Mouse (Mus musculus) left cerebral cortex, postnatal 4 days (tissue): ENCODE results near the gene Trappc10. TPM values are rescaled to one million over a fixed set of nuclear protein-coding genes. Genes with fewer than 3 reads are reported as not detected.

Experiments
- DNase-seq: peaks from one replicate; pipeline ENCODE4 v3.0.0-alpha.2; 2022
- intact Hi-C: fragments of 180-260 bp; cut with DNase I; formaldehyde crosslinking; loops from one replicate; pipeline ENCODE4 v1.15.1; 2025
- total RNA-seq, 2 experiments: library from RNA; stranded (reverse); gene quantifications; 2 replicates each; pipeline ENCODE4 v1.2.3; 2021

Gene Trappc10
- 10 to 100 TPM; 85.8 to 86.5 TPM for total RNA-seq

DNA sequence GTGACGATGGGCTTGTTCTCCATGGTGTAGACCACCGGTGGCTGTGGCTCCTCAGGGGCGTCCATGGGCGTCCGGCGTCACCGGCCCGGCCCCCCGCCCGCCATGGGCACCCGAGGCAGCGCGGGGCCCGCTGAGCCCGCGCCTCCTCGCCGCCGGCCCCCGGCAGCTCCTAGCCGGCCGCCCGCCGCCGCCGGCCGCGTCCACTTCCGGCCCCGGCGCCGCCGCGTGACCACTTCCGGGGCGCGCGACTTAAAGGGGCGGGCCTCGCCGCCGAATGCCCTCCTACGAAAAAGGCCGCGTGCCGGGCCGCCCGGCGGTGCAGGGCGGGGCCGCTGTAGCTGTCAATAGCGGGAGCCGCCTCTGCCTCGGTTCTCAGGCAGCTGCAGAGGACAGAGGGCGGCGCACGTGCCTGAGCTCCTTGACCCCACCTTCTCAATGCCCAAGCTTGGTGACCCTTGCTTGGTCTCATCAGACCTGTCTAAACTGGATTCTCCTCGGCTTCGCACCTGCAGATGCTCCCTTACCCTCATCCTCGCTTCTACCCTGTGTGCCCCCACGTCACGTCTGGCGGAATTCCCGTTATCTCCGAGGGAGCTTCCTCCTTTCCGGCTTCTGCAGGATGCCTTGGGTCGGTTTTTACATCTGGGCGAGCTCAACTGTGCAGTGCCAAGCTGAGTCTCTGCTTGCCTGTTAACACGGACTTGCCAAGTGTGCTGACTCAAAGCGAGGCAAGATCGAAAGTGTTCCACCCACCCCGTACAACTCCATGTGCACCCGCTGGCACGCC is at the start of gene Trappc10:
Gene Trappc10 (minus strand): TSS at position 204 of the 787 bp plus-strand sequence.
- intact Hi-C loops = no loop called here
- peak; percentile 84 for DNase-seq

DNA sequence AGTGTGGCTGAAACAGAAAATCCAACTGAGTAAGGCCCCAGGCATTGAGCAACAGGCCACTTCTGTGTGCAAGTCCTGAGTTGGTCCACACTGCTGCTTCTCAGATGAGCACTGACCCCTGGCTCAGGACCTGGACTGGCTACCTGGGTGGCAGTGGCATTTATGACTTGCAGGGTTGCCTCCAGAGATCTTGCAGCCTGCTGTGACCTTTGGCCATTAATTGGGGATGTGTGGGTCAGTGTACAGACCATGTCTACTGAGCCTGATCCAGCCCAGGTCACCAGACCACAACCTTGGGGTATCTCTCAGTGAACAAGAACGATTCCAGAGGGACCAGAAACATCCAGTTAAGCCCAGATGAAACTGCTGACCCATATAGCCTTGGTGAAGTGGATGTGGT is 49.1 kb upstream of the Trappc10 start:
- intact Hi-C loops = no loop called here
- DNase-seq = no peak

DNA sequence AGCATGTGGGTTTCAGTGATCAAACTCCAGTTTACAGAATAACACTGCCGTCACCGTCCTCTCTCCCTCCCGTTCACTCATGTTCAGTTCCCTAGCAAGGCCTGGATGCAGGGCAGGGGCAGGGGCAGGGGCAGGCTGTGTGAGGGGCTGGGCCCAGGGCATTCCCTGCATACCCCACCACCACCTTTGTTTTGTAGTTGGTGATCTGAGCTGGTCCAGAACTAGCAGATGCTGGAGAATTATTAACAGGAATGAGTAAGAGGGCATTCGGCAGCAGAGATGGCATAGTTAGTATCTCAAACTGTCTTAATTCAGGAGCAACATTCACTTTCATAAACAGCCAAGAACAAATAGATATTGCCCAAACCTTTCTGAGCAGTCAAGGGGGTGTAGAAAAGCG is 47.9 kb upstream of the Trappc10 start:
- intact Hi-C loops = no loop called here
- no peak for DNase-seq

DNA sequence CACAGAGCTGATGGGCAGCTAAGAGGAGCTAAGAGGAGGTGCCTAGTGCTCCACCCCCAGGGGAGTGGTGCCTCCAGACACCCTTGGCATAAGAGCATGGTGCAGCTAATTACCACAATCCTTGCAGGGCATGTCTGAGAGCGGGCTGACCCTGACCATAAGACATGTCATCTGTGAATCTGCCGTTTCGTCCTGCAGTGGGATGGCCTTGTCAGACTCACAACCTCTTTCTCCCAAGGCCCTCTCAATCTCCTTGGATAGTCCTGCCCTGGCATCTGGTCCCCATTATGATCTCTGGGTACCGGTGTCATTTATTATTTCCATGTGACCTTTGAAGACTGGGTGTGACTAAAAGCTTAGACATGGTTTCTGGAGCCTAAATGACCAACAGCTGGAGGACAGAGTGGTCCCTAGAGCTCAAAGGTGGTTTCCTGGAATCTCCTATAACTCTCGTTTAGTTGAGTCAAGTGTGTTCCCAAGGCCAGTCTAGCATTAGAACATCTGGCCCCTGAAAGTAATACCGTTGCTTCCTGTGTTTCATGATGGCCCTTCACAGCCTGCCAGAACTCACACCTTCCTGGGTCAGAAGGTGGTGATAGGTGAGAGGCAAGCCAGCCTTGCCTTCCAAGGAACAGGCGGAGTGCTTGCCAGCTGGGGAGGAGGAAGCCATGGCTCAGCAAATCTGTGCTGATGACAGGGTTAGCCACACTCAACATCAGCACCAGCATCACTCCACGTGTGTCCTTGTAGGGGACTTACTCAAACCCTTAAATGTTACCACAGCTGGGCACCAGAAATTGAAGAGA is 46.5 kb upstream of the Trappc10 start:
- no peak for DNase-seq
- intact Hi-C loops = no loop called here

DNA sequence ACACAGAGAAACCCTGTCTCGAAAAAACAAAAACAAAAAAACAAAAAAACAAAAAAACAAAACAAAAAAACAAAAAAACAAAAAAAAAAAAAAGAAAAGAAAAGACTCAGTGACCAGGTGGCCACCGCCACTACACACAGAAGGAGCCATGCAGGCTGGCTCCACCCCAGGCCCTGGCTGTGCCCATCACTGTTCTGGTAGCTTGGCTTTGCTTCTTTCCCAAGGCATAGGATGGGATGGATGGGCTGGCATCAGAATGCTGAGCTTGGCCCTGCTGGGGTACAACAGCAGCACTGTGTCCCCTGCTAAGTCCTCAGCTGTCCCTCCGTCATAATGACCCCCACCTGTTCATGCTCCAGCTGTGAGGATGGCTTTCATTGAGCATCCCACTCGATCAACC is 44.5 kb upstream of the Trappc10 start:
- intact Hi-C loops = no loop called here
- peak; percentile 50 for DNase-seq

DNA sequence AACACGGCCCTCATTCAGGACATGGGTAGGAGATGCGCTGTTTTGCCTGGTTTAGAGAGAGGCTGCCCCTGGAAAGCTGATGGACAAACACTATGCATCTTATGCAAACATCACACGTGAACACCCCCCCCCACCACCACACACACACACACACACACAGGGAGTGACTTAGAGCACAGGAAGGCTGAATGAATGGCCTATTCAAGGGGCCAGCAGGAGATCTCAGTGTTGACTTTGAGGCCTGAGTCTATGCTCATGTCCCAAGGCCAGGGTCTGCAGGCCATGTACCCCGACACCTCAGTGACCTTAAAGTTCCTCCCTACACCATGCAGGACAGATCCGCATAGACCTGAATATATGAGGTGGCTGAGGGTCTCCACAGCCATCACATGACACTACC is 43.7 kb upstream of the Trappc10 start:
- no peak for DNase-seq
- intact Hi-C loops = no loop called here

DNA sequence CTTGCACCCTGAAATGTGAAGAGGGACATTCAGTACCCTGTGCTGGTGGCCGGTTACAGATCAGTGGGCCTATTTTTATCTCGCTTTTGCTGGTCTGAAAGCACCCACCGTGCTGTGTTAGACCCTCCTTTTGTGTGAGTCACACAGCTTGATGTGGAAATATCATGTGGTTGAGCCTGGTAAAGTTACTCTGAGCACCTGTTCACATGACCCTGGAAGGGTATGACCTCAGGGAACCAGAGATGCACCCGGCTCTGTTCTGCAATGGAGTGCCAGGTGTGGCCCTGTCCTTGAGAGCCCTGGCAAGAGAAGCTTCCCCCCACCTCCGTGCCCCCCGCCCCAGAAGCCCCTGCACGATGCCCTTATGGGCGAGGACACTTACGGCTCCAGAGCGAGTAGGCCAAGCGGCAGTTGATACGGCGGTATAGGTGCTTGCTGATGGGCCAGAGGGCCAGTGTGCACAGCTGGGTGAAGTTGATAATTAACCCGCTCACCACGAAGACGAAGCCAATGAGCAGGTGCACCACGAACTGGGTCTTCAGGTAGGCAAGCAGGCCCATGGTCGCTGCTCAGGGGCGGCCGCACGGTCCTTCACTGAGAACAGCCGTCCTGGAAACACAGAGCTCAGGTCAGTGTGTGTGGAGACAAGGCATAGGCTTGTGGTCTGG is 43.2 kb upstream of the Trappc10 start:
- no peak for DNase-seq
- intact Hi-C loops = no loop called here

DNA sequence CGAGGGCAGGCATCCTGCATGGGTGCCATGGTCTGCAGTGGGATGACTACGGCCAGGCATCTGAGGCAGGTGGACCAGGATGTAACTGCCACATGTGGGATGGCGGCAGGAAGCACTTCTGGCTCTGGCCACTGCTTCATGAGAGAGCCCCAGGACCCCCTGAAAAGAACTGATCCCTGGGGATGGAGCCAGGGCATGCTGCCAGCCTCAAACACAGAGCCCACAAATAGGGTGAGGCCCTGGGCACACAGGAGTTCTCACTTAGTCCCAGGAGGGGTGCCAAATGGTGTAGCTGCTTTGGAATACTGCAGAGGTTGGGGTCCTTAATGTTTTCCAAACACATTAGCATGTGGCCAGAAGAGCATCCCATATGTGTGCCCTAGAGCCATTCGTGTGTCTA is 41.5 kb upstream of the Trappc10 start:
- intact Hi-C loops = no loop called here

DNA sequence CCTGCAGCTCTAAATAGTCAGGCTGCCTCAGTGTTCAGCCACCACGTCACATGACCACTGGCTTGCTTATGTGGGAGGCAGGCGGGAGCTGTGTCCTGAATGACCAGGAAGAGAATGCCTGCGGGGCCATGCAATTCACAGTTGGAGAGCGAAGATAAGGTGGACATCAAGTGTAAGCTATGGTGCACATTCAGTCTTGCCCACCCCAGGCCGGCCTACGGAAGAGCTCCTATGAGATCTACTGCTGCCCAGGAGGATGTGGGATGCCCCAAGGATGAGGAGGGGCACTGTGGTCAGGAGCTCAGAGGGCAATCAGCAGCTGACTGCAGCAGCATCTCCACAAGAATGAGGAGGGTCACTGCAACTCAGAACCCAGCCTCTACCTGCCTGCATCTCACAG is 41.0 kb upstream of the Trappc10 start:
- no peak for DNase-seq
- intact Hi-C loops = no loop called here

More for the DNA sequence above, 41.5 kb upstream of the Trappc10 start:
- no peak for DNase-seq

DNA sequence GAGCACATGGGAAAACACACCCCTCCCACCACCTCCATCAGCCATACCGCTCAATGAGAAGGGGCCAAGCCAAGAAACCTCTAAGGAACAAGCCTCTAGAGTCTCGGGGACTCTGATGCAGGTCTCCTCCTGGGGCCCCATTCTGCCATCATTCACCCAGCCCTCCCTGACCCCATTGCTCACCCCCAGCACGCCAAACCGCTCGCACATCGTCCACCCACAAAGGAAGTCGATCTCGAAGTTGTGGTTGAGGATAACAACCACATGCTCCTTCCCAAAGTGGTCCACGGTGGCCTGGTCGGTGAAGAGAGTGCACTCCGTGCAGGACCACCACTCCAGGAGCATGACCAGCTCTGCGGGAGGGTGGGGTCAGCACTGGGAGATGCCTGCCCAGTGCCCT is 40.4 kb upstream of the Trappc10 start:
- intact Hi-C loops = no loop called here

DNA sequence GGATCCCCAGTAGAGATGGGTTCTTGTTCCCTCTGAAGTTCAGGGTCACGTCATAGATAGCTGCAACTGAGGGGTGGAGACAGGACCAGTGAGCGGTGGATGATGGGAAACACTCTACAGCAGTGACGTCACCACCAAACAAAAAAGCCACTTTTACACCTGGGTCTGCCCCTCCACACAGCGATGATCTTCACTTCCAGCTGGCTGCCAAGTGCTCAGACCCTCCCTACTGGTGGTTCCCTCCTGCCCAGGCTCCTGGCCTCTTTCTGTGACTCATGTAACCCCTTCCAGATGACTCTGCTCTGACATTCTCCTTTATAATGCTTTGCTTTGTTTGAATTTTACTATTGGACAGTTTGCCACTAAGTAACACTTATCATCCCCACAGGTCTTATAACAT is 38.0 kb upstream of the Trappc10 start:
- intact Hi-C loops = no loop called here
- DNase-seq = no peak

More for the DNA sequence above, 40.4 kb upstream of the Trappc10 start:
- DNase-seq = no peak

DNA sequence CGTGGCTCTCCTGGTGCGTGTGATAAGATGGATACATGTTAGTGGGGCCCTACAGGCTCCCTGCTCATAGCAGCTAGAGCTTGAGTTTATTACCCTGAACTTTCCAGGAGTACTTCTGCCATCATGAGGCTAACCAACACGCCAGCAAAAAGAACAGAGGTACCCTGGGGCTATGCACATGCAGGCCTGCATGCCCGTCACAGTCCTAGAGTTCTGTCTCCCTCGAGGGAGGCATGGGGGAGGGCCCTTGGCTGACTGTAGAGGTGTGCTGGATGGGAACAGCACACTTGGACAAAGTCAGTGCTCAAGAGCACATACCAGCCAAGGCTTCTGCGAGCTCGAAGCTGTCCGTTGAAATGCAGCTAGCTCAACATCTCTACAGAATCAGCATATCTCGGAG is 36.0 kb upstream of the Trappc10 start:
- DNase-seq = no peak
- intact Hi-C loops = no loop called here

DNA sequence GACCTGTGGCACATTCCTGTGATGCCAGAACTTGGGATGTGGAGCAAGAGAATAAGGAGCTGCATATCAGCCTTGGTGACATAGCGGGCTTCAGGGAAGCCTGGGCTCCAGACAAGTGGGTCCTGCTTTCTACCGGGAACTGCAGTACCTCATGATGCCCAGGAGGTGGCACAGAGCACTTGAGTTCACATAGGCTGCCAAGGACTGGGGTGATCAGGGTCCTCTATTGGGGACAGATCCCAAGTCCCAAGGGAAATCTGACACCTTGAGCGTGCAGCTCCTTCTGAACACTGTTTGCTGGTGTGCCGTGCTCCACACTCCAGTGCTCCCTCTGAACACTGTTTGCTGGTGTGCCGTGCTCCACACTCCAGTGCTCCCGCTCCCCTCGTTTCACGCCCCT is 34.8 kb upstream of the Trappc10 start:
- intact Hi-C loops = loop anchor here (5.0 kb wide), 1 partner anchor 113 kb away; no protein-coding TSS in a partner anchor
- peak; percentile 58 for DNase-seq

DNA sequence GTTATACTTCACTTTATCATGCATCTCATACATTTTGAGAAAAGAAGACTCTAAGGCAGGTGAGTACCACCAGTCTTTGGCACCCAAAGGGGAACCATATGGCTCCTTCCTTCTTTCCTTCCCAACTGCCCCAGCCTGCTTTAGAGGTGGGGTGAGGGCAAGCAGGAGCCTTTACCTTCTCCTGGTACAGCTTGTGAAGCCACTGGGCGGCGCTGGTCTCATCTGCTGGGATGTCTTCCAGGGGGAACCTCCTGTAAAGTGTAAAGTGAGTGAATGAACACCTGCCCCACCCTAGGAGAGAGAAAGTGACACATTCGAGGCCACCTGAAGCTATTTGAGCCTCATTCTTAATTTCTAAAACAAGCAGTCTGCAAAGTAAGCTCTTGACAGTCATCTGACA is 33.4 kb upstream of the Trappc10 start:
- intact Hi-C loops = loop anchor here (5.0 kb wide), 1 partner anchor 114 kb away; no protein-coding TSS in a partner anchor
- no peak for DNase-seq

DNA sequence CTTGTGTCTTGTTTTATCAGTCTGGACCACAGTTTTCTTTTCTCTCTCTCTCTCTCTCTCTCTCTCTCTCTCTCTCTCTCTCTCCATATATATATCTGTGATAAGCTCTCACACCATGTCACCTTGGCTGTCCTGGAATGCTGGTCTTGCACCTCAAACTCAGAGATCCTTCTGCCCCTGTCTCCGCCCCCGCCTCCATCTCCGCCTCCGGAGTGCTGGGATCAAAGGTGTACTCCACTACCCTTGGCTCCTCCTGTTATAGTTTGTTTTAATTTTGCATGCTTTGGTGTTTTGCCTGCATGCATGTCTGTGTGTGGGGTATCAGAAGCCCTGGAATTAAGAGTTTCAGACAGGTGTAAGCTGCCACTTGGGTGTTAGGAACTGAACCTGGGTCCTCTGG is 31.8 kb upstream of the Trappc10 start:
- DNase-seq = no peak
- intact Hi-C loops = loop anchor here (5.0 kb wide), 1 partner anchor 116 kb away; no protein-coding TSS in a partner anchor

DNA sequence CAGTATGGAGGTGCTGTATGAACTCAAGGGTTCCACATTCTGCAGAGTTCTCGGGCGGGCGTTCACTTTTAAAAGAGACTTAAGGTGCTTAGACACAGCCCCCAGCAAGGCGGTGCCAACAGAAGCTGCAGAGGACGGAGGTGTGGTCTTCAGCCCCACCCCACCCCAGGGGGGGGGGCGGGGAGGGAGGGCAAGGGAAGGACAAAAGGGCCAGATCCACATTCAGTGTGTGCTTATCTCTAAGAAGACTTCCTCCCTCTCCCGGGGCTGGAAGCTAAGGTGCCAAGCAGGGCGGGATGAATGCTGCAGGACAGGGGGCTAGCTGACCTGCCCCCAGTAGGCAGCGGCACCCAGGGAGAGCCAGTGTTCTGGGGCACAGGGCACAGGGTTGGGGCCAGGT is 28.5 kb upstream of the Trappc10 start:
- no peak for DNase-seq
- intact Hi-C loops = no loop called here

DNA sequence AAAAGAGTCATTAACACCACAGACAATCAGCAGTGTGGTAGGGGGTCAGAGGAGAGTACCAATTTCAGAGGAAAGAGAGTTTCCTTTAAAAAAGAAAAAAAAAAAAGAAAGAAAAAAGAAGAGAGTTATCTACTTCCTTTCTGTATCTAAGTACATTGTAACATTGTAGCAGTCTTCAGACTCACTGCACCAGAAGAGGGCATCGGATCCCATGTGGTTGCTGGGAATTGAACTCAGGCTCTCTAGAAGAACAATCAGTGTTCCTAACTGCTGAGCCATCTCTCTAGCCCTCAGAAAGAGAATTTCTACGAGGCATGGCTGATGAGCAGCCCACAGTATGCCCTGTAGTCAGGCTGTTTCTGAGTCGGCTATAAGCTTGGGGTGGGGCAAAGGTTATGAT is 21.4 kb upstream of the Trappc10 start:
- intact Hi-C loops = no loop called here
- DNase-seq = no peak

DNA sequence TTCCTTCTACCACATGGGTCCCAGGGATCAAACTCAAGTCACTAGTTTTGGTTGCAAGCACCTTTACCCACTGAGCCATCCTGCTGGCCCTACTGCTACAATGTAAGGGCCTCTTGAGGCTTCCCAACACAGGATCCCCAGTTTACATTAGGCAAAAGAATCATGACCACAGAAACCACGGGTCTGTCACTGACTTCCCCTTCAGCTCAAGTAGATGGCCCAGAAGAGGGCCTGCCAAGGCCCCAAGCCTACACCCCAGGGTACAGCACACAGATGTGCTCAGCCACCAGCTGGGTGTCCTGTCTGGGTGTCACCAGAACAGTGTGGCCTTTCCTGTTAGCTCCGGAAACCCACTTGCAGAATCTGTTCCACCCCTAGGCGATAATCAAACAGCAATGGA is 20.3 kb upstream of the Trappc10 start:
- DNase-seq = no peak
- intact Hi-C loops = no loop called here

DNA sequence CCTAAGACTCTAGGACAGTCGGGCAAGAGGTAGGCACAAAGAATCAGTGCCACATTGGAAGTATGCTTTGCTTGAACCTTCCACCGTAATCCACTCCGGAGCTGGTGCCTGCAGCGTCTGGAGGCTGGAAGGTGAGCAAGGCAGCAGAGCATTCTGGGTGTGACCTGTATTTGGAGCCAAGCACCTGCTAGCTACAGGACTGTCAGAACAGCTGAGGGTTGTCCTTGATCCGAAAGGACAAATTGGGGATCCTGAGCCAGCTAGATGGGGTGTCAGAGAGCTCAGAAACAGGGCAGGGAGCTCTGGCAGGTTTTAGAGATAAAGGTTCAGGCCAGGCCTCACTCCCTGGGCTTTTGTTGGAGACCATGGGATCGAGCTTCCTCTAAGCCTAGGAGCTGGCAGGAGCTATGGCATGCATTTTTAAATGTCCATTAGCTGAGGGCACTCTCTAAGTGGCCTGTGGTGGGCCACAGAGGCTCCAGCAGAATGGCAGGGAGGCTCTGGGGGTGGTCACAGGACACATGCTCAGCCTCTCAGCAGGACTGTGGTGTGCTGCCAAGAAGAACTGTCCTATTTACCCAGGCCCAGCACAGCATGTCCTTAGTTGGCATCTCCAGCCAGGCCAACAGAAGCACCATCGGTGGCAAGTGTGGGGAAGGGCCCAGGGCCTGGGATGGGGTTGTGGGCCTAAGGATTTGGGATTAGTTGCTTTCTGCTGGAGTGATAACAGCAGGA is 16.6 kb upstream of the Trappc10 start:
- intact Hi-C loops = loop anchor here (1.0 kb wide), 1 partner anchor 38 kb away; no protein-coding TSS in a partner anchor
- DNase-seq = no peak

DNA sequence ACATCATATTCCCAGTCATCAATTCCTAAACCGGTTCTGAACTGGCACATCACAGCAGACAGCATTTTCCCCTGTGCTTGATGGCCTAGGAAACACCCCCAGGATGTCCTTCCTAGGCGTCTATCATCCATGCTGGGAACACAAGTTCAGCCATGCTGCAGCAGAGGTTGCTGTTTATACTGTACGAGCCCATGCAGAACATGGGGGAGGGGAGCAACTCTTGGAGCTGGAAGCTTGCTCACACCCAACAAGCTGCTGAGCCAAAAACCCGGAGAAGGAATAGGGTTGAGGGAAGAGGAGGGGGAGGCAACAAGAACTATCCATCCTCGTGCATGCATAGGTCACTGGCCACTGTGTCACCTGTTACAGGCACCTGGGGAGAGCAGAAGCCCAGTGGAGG is 15.9 kb upstream of the Trappc10 start:
- intact Hi-C loops = no loop called here
- DNase-seq = no peak

DNA sequence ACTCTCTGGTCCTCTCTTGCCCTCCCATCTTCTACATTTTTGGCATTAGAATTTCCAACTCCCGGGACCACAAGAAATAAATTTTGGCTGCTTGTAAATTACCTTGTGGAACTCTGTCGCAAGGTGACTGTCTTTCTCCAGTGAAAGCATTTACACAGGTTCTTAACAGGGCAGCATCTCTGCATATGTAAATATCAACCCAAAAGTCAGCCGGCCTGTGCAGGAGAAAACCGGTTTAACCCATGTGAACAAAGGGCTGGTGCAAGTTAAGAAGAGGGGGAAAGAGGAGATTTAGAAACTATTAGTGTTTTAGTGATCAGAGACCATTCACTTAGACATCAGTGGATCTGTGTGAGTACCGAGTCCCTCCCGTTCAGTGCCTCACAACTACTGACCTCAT is 15.3 kb upstream of the Trappc10 start:
- intact Hi-C loops = no loop called here

More for the DNA sequence above, 15.3 kb upstream of the Trappc10 start:
- DNase-seq = no peak
